Mouse (Mus musculus) kidney, embryonic 16.5 days (tissue): Measurements from ENCODE around the gene Mnt. TPM values are rescaled to one million over a fixed set of nuclear protein-coding genes. Genes with fewer than 3 reads are reported as not detected.
"Not testable (repeated sequence)": the region's sequence is repeated elsewhere in the genome, so short reads cannot be mapped to it uniquely, and the experiment has no call there.

ENCODE experiments used
- ATAC-seq: fragments of 200-750 bp; cut with Nextera tagmentation; 2 replicates; pipeline ENCODE4 v1.8.0; 2017; ENCODE audit warnings: moderate TSS enrichment; ENCODE audit not compliant: low FRiP score, low TSS enrichment
- H3K27ac ChIP-seq: fragments of 300-500 bp; sonication (generic); 2 replicates; pipeline ENCODE4 v1.5.1; 2014; ENCODE audit warnings: low read length
- H3K27me3 ChIP-seq: fragments of 300-500 bp; sonication (generic); 2 replicates; pipeline ENCODE4 v1.6.1; 2014; ENCODE audit warnings: low read length, control low read depth, mixed read lengths; ENCODE audit not compliant: insufficient read depth
- H3K36me3 ChIP-seq: fragments of 300-500 bp; sonication (generic); 2 replicates; pipeline ENCODE4 v1.6.1; 2014; ENCODE audit warnings: low read length, control low read depth, mixed read lengths; ENCODE audit not compliant: insufficient read depth
- H3K4me1 ChIP-seq: fragments of 300-500 bp; sonication (generic); 2 replicates; pipeline ENCODE4 v1.6.1; 2014; ENCODE audit warnings: low read length, control low read depth, mixed read lengths; ENCODE audit not compliant: insufficient read depth
- H3K4me2 ChIP-seq: fragments of 300-500 bp; sonication (generic); replicated peaks from 2 replicates; pipeline ENCODE4 v1.6.1; 2014; ENCODE audit warnings: low read depth, low read length
- H3K4me3 ChIP-seq: fragments of 300-500 bp; sonication (generic); 2 replicates; pipeline ENCODE4 v1.5.1; 2014; ENCODE audit warnings: mild to moderate bottlenecking, low read length
- H3K9ac ChIP-seq: fragments of 300-500 bp; sonication (generic); replicated peaks from 2 replicates; pipeline ENCODE4 v1.6.1; 2014; ENCODE audit warnings: low read length
- H3K9me3 ChIP-seq: fragments of 300-500 bp; sonication (generic); 2 replicates; pipeline ENCODE4 v1.6.1; 2016; ENCODE audit warnings: low read length, control low read depth
- WGBS: fragments of 180-500 bp; shearing (Covaris S2); extraction: QIAGEN DNeasy Blood & Tissue Kit; methylation state at CpG from one replicate; pipeline ENCODE4 v1.1.7; 2014; 5-methylcytosine and 5-hydroxymethylcytosine counted together
- polyA plus RNA-seq: library from polyadenylated mRNA; unstranded; fragments of >200 nt; fragmentation: Nextera tagmentation; extraction: Ambion mirVana; gene quantifications from 2 replicates; pipeline ENCODE4 v1.2.1, GENCODE M21; 2015

Gene Mnt
- polyA plus RNA-seq = 4.7 and 4.8 TPM in 2 replicates

DNA sequence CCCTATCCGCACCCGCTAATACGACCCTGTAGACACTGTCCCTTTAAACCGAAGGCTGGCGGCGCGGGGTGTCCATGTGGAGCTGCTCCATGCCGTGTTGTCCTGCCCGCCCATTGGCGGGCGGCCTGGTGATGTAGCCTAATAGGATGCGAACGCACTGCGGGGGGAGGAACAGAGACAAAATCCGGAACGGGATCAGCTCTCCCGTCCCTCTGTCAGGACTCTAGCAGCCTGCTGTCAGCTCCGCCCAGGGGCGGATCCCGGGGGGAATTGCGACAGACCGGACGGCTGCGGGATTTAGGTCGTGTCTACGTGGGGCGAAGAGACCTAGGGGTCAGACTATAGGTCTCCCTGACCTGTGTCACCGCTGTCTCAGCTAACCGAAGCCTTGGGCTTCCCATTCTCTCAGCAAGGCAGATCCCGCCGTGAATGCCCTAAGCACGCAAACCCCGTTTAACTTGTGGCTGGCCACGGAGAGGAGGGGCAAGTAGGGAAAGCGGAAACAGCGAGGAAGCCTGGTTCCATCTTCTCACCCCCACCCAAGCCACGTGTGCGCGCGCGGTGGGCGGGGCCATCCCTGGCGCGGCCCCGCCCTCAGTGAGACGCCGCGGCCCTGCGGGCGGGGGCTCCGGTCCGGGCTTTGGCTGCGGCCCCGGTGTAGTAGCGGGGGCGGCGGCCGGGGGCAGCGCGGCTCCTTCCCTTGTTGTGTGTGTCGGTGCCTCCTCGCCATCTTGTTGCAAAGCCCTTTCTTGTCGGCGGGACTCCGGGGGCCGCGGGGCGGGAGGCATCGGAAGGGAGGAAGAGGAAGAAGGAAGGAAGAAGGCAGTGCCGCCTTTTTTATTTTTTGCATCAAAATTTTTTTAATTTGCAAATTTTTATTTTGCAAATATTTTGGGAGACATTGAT, at the start of gene Mnt:
TSS of gene Mnt (plus strand) at position 665 of the 906 bp plus-strand sequence.
- H3K27ac ChIP-seq = peak within 1 kb of the TSS; percentile 97
- H3K4me3 ChIP-seq = peak within 1 kb of the TSS; percentile 90
- no peaks in the 10 kb centered on the region for H3K36me3 ChIP-seq
- H3K4me2 ChIP-seq = peak within 1 kb of the TSS; percentile 85
- under 1% methylated on average over 66 of the region's 70 CpGs for WGBS
- peak within 1 kb of the TSS; percentile 89 for H3K9ac ChIP-seq
- peak; percentile 92 for ATAC-seq
- H3K4me1 ChIP-seq = peaks cover 45% of the 10 kb centered on the region
- H3K27me3 ChIP-seq = no peaks in the 10 kb centered on the region
- no peaks in the 10 kb centered on the region for H3K9me3 ChIP-seq

DNA sequence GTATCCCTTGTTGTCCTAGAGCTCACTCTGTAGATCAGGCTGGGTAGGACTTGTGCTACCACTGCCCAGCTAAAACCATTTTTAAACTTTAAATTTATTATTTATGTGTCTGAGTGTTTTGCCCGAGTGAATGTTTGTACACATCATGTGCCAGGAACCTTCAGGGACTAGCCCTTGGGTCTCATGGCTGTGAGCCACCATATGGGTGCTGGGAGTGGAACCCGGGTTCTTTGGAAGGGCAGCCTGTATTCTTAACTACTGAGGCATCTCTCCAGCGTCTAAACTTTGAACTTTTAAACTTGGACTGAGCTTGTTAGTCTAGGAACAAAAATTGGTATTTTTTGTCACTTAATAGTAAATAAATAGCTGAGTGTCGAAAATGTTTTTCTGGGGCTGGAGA, 37.8 kb upstream of the Mnt start:
- no peak for ATAC-seq
- 97% methylated on average over 4 of the region's 4 CpGs for WGBS
- H3K4me2 ChIP-seq = no peak overlapping the region
- H3K36me3 ChIP-seq = peaks cover 67% of the 10 kb centered on the region
- H3K4me3 ChIP-seq = no peak overlapping the region
- no peak overlapping the region for H3K9ac ChIP-seq
- H3K9me3 ChIP-seq = no peaks in the 10 kb centered on the region
- H3K27ac ChIP-seq = no peak overlapping the region
- no peaks in the 10 kb centered on the region for H3K4me1 ChIP-seq
- H3K27me3 ChIP-seq = no peaks in the 10 kb centered on the region

- no peak overlapping the region for H3K4me2 ChIP-seq
- no peak for ATAC-seq
Observed at GRCm38 (mm10) chr11:74800658-74801057, 30.1 kb upstream of the Mnt start.

GRCm38 (mm10) chr11:74804081-74804627, 26.6 kb upstream of the Mnt start:
- 80% methylated on average over 3 of the region's 3 CpGs for WGBS
- Histone ChIP-seq H3K36me3 (peaks cover 48% of the 10 kb centered on the region), H3K9ac (no peak overlapping the region), H3K9me3 (no peaks in the 10 kb centered on the region), H3K27ac (no peak overlapping the region), H3K27me3 (no peaks in the 10 kb centered on the region), H3K4me2 (no peak overlapping the region), H3K4me1 (no peaks in the 10 kb centered on the region), H3K4me3 (no peak overlapping the region)
- no peak for ATAC-seq

More at GRCm38 (mm10) chr11:74800658-74801057, 30.1 kb upstream of the Mnt start:
- H3K27me3 ChIP-seq = no peaks in the 10 kb centered on the region
- peaks cover 50% of the 10 kb centered on the region for H3K36me3 ChIP-seq
- WGBS = 87% methylated on average over 4 of the region's 4 CpGs
- no peak overlapping the region for H3K4me3 ChIP-seq
- H3K4me1 ChIP-seq = no peaks in the 10 kb centered on the region
- no peak overlapping the region for H3K27ac ChIP-seq
- H3K9me3 ChIP-seq = no peaks in the 10 kb centered on the region
- H3K9ac ChIP-seq = no peak overlapping the region

GRCm38 (mm10) chr11:74807246-74807882, 23.4 kb upstream of the Mnt start:
- Histone ChIP-seq H3K4me2 (no peak overlapping the region), H3K4me1 (0 out of 2 replicates have a peak, but pooled peaks cover 3% of the 10 kb centered on the region), H3K4me3 (no peak overlapping the region), H3K36me3 (peaks cover 47% of the 10 kb centered on the region), H3K9me3 (no peaks in the 10 kb centered on the region), H3K27me3 (no peaks in the 10 kb centered on the region), H3K9ac (no peak overlapping the region), H3K27ac (no peak overlapping the region)
- WGBS = 85% methylated on average over 6 of the region's 6 CpGs
- no peak for ATAC-seq

DNA sequence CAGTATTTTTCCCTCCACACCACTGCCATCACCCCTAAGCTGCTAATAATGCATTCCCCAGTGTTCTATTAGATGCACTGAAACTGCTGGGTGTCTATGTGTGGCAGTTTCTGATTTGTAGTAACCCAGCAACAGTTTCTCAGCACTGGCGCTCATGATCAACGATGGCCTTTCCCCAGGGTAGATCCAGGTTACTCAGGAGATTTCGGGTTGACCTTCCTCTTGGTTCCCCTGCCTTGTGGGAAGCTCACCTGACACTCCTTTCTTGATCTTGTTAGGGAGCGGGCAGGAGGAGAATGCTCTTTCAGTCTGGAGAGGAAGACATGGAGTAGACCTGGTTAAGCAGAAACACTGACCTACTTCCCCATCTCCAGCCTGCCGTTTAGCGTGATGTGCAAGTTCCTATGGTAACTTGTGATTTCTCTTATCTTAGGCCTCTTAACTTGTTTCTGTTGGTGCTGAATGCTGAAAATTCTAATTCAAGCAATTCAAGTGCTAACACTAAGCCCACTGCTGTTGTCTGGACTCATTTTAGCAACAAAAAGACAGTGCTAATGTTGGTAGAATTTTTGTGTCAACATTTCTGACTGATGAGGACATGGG, 22.4 kb upstream of the Mnt start:
- Histone ChIP-seq H3K9me3 (no peaks in the 10 kb centered on the region), H3K27ac (no peak overlapping the region), H3K4me3 (no peak overlapping the region), H3K4me2 (no peak overlapping the region), H3K36me3 (peaks cover 51% of the 10 kb centered on the region), H3K9ac (no peak overlapping the region), H3K27me3 (no peaks in the 10 kb centered on the region), H3K4me1 (0 out of 2 replicates have a peak, but pooled peaks cover 3% of the 10 kb centered on the region)
- no peak for ATAC-seq
- 95% methylated on average over 6 of the region's 6 CpGs for WGBS

GRCm38 (mm10) chr11:74810134-74810533, 20.6 kb upstream of the Mnt start:
- Histone ChIP-seq H3K27me3 (no peaks in the 10 kb centered on the region), H3K9me3 (no peaks in the 10 kb centered on the region), H3K9ac (no peak overlapping the region), H3K27ac (no peak overlapping the region), H3K36me3 (peaks cover 38% of the 10 kb centered on the region), H3K4me3 (no peak overlapping the region), H3K4me1 (0 out of 2 replicates have a peak, but pooled peaks cover 3% of the 10 kb centered on the region), H3K4me2 (no peak overlapping the region)
- ATAC-seq = no peak

DNA sequence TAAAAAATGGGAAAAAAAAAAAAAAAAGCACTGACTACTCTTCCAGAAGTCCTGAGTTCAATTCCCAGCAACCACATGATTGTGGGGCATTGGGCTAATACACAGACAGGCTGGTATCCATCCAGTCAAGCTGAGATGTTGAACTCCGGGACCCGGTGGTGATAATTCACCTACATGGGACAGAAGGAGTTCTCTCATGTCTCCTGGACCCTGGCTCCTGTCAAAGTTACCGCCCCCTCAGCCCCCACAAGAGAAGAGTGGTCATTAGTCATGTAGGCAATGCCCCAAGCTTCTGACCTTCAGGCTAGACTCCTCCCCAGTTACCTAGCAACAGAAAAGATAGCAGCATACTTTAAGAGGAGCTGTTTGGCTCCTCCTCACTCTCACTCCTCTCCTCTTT, 19.7 kb upstream of the Mnt start:
- 33% methylated on average over 3 of the region's 3 CpGs for WGBS
- H3K36me3 ChIP-seq = peaks cover 31% of the 10 kb centered on the region
- H3K4me1 ChIP-seq, H3K27me3 ChIP-seq, H3K4me2 ChIP-seq, H3K9ac ChIP-seq, H3K4me3 ChIP-seq, H3K9me3 ChIP-seq: not testable (repeated sequence)
- H3K27ac ChIP-seq = 0 out of 2 replicates have a peak overlapping the region, but pooled peaks have one; percentile 65
- ATAC-seq = peak; percentile 81

DNA sequence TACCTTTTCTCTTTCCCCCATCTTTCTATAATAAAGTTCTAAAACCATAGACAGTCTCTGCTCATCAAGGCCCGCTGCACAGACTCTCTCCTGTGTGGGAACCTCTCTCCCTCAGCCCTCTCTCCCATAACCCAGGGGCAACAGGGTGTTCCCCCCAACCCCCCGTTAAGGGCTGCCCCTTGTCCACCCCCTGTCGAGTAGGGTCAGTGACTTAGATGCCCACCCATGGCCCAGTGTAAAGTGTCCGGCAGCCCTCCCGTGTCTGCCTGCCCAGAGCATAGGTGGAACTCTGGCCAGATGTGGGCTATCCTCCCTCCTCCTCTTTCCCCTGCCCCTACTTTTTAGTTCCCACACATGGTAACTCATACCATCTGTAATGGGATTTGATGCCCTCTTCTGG, 19.2 kb upstream of the Mnt start:
- H3K27ac ChIP-seq = peak overlapping the region; percentile 65; the same call in 1 of the 2 replicates

More for the DNA sequence above, 19.2 kb upstream of the Mnt start:
- no peaks in the 10 kb centered on the region for H3K9me3 ChIP-seq
- no peak overlapping the region for H3K9ac ChIP-seq
- peaks cover 29% of the 10 kb centered on the region for H3K36me3 ChIP-seq
- no peak overlapping the region for H3K4me2 ChIP-seq
- H3K4me1 ChIP-seq = 0 out of 2 replicates have a peak, but pooled peaks cover 3% of the 10 kb centered on the region
- H3K27me3 ChIP-seq = no peaks in the 10 kb centered on the region
- WGBS = 27% methylated on average over 5 of the region's 5 CpGs
- ATAC-seq = peak; percentile 55; the same call in 1 of the 2 replicates
- no peak overlapping the region for H3K4me3 ChIP-seq
